Mouse (Mus musculus) heart, adult 8-10 months (tissue): ENCODE measurements around the gene Pik3c2g. TPM values are rescaled to one million over a fixed set of nuclear protein-coding genes. Genes with fewer than 3 reads are reported as not detected.

Experiments
- total RNA-seq, 4 experiments: library from RNA; stranded (reverse); gene quantifications; 2 replicates each; pipeline ENCODE4 v1.2.4; 2022

The Pik3c2g gene
- total RNA-seq, 4 experiments from 2014 or later: 0.09 to 1.9 TPM; not detected in 2

Other genes starting within 250 kb of the Pik3c2g start
- not detected for gene Rergl, start 85.2 kb upstream of the Pik3c2g start, total RNA-seq